Mouse (Mus musculus): ENCODE measurements around the gene Hunk. TPM values are rescaled to one million over a fixed set of nuclear protein-coding genes. Genes with fewer than 3 reads are reported as not detected.

Hunk gene
- total RNA-seq, 2 experiments from 2014 or later: 2.0 to 2.3 TPM

DNA sequence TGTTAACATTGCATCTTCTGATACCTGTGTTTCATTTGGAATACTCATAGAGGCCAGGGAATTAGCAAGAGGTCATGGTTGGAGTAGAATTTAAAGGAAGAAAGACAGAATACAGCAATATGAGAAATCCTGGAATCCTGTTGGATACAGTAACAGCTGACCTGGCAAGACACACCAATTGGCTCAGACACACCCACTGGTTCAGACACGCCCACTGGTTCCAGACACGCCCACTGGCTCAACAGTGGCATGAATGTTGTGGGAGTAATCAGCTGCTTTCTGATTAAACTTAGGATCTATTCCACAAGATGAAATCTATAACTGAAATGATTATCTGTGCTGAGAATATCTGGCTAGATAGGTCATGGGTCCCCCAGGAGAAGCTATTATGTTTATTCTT lies 155.4 kb downstream of the Hunk start:
- DNase-seq: no peak
- intact Hi-C loops (cut with DNase I): loop anchor here (5.0 kb wide), 1 partner anchor 159 kb away; no protein-coding TSS in a partner anchor

GRCm38 (mm10) chr16:90542383-90542782 lies 156.6 kb downstream of the Hunk start:
- DNase-seq: no peak
- intact Hi-C loops (cut with DNase I): loop anchor here (5.0 kb wide), 1 partner anchor 160 kb away; no protein-coding TSS in a partner anchor

DNA sequence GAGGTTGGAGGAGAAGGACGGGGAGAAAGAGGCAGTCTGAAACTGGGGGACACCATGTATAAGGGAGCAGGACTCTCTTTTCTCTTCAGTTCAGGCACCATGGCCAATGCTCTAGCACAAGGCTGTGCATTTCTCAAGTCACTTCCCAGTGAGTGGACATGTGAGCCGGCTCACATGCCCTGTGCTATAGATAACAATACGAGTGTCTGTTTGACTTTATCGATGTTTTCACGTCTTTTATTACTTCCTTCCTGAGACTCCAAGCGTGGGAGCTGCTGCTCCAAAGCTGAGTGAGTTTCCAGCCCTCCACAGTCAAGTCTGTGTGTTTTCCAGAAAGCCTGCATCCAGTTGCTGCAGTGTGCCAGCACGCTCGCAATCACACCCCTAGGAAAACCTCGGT lies 158.4 kb downstream of the Hunk start:
- no peak for DNase-seq
- intact Hi-C loops (cut with DNase I): loop anchor here (5.0 kb wide), 1 partner anchor 162 kb away; no protein-coding TSS in a partner anchor

DNA sequence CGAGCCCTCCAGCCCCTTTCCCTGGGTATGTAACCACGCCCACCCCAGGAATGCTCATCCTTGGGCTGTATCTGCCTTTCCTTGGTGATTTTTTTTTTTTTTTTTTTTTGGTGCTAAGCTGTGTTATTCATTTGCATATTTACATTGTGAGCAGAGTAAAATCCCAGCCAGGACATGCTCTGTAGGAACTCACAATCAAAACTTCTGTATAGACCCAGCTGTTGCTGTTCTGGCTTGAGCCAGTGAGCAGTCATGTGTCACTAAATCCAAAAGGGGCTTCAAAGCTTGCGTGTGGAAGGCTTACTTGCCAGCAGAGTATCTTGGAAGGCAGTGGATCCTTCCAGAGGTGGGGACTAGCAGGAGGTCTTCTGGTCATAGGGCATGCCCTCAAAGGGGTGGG lies 159.7 kb downstream of the Hunk start:
- DNase-seq: no peak
- intact Hi-C loops (cut with DNase I): no loop called here

DNA sequence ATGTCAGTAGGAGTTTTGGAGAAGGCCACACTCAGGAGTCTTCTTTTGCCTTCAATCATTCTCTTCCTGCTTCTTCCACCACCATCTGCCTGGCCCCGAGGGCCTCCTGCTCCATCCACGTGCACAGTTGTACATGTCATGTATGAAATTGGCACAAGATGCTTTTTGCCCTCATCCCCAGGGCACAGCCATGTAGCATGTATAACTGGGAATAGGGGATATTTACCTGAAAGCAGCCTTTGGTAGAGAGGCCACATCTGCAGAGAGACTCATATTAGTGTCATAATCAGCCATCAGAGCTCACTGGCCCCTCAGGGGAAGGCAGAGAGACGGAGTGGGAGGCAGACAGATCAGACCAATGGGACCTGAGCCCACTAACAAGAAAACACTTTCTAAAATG lies 160.8 kb downstream of the Hunk start:
- DNase-seq: no peak
- intact Hi-C loops (cut with DNase I): no loop called here

DNA sequence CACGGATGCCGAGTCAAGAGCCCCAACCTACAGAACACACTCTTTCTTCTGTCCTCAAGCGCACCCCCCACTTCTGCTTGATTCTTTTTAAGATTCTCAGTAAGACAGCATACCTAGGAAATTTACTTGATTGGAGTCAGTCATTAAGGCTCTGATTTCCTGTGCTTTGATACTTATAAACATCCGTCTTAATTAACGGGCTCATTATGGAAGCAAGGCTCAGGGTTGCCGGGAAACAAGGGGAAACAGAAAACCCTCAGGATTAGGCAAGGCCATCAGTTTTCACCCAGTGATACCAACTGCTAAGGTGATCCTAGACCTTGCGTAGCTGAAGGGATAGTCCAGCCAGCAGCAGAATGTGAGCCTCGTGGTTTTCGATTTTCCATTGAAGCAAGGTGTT lies 162.2 kb downstream of the Hunk start:
- intact Hi-C loops (cut with DNase I): no loop called here
- no peak for DNase-seq

Other genes starting within 250 kb of the Hunk start
- 1 to 10 TPM; 6.1 to 7.6 TPM for gene Tiam1, start 242.2 kb upstream of the Hunk start, total RNA-seq (2021)
- gene Sod1, start 165.3 kb upstream of the Hunk start, total RNA-seq (2021): 100 to 1,000 TPM; 463 to 497 TPM
- gene Scaf4, start 101.5 kb upstream of the Hunk start, total RNA-seq (2021): 10 to 100 TPM; 26.9 to 28.3 TPM